ENCODE assay signal across 9 mouse cellular contexts in genomic region chr8:24351760-24352159, GRCm38 (mm10).
DNase-seq lines count a peak whose midpoint lies in the region; ATAC-seq lines count a peak whose summit lies in the region.
"Had no signal": no experiment of that assay in that cellular context is flagged by ENCODE, and none has a peak within 500 bp of the region (broad histone marks: within the 10 kb centered on the region; RNA-seq: fewer than 3 reads in every experiment).

No protein-coding gene starts in this region.

- no peaks in the 10 kb centered on the region for H3K9me3 ChIP-seq in limb, embryonic 13.5 days
- H3K9me3 ChIP-seq in limb, embryonic 10.5 days (replicated peaks), result no peaks in the 10 kb centered on the region
- H3K9me3 ChIP-seq in heart, embryonic 14.5 days (ENCODE audit: control insufficient read depth, low read length), result no peaks in the 10 kb centered on the region
- no peaks in the 10 kb centered on the region for H3K9me3 ChIP-seq in intestine, embryonic 15.5 days
- H3K9me3 ChIP-seq in neural tube, embryonic 15.5 days (replicated peaks), result no peaks in the 10 kb centered on the region

- H3K4me3 ChIP-seq in limb, embryonic 13.5 days, result no peak overlapping the region
- H3K4me3 ChIP-seq in limb, embryonic 10.5 days, result no peak overlapping the region
- H3K4me3 ChIP-seq in heart, embryonic 14.5 days (ENCODE audit: control insufficient read depth in 1 of 2, insufficient read depth in 1 of 2, low read depth in 1 of 2, low read length in 2 of 2), result 0 out of 4 replicates have a peak overlapping the region, but pooled peaks of 1 of the 2 experiments have one; percentile 2
- H3K4me3 ChIP-seq in intestine, embryonic 15.5 days (replicated peaks), result peak overlapping the region; percentile 19
- no peak overlapping the region for H3K4me3 ChIP-seq in neural tube, embryonic 15.5 days (replicated peaks)

- no peaks in the 10 kb centered on the region for H3K36me3 ChIP-seq in limb, embryonic 13.5 days
- no peaks in the 10 kb centered on the region for H3K36me3 ChIP-seq in limb, embryonic 10.5 days
- H3K36me3 ChIP-seq in heart, embryonic 14.5 days (ENCODE audit: control insufficient read depth, insufficient read depth, low read length), result no peaks in the 10 kb centered on the region
- no peaks in the 10 kb centered on the region for H3K36me3 ChIP-seq in intestine, embryonic 15.5 days
- no peaks in the 10 kb centered on the region for H3K36me3 ChIP-seq in neural tube, embryonic 15.5 days

- H3K4me1 ChIP-seq in limb, embryonic 13.5 days, result peaks cover 18% of the 10 kb centered on the region
- H3K4me1 ChIP-seq in limb, embryonic 10.5 days, result peaks cover 21% of the 10 kb centered on the region
- H3K4me1 ChIP-seq in heart, embryonic 14.5 days (ENCODE audit: control insufficient read depth in 2 of 2, insufficient read depth in 2 of 2, low read length in 2 of 2), result no peaks in the 10 kb centered on the region; a peak in 1 of 4 replicates
- H3K4me1 ChIP-seq in intestine, embryonic 15.5 days (replicated peaks), result no peaks in the 10 kb centered on the region; the same call in 1 of the 2 replicates
- H3K4me1 ChIP-seq in neural tube, embryonic 15.5 days, result peaks cover 3% of the 10 kb centered on the region; the same call in 1 of the 2 replicates

- H3K9ac ChIP-seq in limb, embryonic 13.5 days, result no peak overlapping the region
- no peak overlapping the region for H3K9ac ChIP-seq in heart, embryonic 14.5 days (ENCODE audit: low read length)
- no peak overlapping the region for H3K9ac ChIP-seq in intestine, embryonic 15.5 days
- H3K9ac ChIP-seq in neural tube, embryonic 15.5 days (replicated peaks), result no peak overlapping the region

- no peaks in the 10 kb centered on the region for H3K27me3 ChIP-seq in limb, embryonic 13.5 days
- H3K27me3 ChIP-seq in limb, embryonic 10.5 days (ENCODE audit: low read depth, poor library complexity, severe bottlenecking), result no peaks in the 10 kb centered on the region
- no peaks in the 10 kb centered on the region for H3K27me3 ChIP-seq in heart, embryonic 14.5 days (ENCODE audit: control insufficient read depth, insufficient read depth, low read length)
- no peaks in the 10 kb centered on the region for H3K27me3 ChIP-seq in intestine, embryonic 15.5 days (replicated peaks)
- no peaks in the 10 kb centered on the region for H3K27me3 ChIP-seq in neural tube, embryonic 15.5 days (replicated peaks)

- no peak for DNase-seq in limb, embryonic 10.5 days (ENCODE audit: low spot score)
- DNase-seq in right cerebral cortex, postnatal 36 days (ENCODE audit: low spot score in 2 of 2), result no peak
- DNase-seq in cerebellum, adult 18-20 months, result no peak
- DNase-seq: right cerebral cortex, adult 18-20 months had no signal

- H3K27ac ChIP-seq in limb, embryonic 13.5 days, result no peak overlapping the region
- H3K27ac ChIP-seq in limb, embryonic 10.5 days, result no peak overlapping the region
- H3K27ac ChIP-seq in heart, embryonic 14.5 days (replicated peaks in 1 of 2; ENCODE audit: control insufficient read depth in 1 of 2, insufficient read depth in 1 of 2, low read depth in 2 of 2, low read length in 2 of 2), result no peak overlapping the region
- no peak overlapping the region for H3K27ac ChIP-seq in intestine, embryonic 15.5 days
- H3K27ac ChIP-seq in neural tube, embryonic 15.5 days (replicated peaks), result no peak overlapping the region

- WGBS in limb, embryonic 13.5 days, result 21% methylated on average over 6 of the region's 6 CpGs
- 19% methylated on average over 6 of the region's 6 CpGs for WGBS in limb, embryonic 10.5 days
- whole genome bisulfite sequencing in heart, embryonic 14.5 days, result 12% methylated on average over 6 of the region's 6 CpGs
- 7% methylated on average over 6 of the region's 6 CpGs for WGBS in intestine, embryonic 15.5 days
- 44% methylated on average over 6 of the region's 6 CpGs for WGBS in neural tube, embryonic 15.5 days

- ATAC-seq in limb, embryonic 13.5 days (ENCODE audit: low FRiP score, low read depth), result no peak
- no peak for ATAC-seq in heart, embryonic 14.5 days (ENCODE audit: insufficient number of reproducible peaks, insufficient read depth, low FRiP score, low read depth)
- ATAC-seq in intestine, embryonic 15.5 days, result no peak
- no peak for ATAC-seq in neural tube, embryonic 15.5 days (ENCODE audit: low FRiP score)
- ATAC-seq: midbrain, embryonic 16.5 days had no signal

- peak overlapping the region; percentile 25; the same call in 1 of the 2 replicates for H3K4me2 ChIP-seq in limb, embryonic 13.5 days (replicated peaks)
- peak overlapping the region; percentile 32 for H3K4me2 ChIP-seq in heart, embryonic 14.5 days (ENCODE audit: low read length)
- peak overlapping the region; percentile 56 for H3K4me2 ChIP-seq in intestine, embryonic 15.5 days (replicated peaks)
- H3K4me2 ChIP-seq in neural tube, embryonic 15.5 days, result peak overlapping the region; percentile 22; the same call in 1 of the 2 replicates
